Mouse (Mus musculus): ENCODE measurements around the gene Stard5. TPM values are rescaled to one million over a fixed set of nuclear protein-coding genes. Genes with fewer than 3 reads are reported as not detected.

The Stard5 gene
- polyA plus RNA-seq, 1 experiment from 2014 or later: 67.7 TPM

GRCm38 (mm10) chr7:83627369-83627768 lies 4.4 kb upstream of the Stard5 start:
- no peak overlapping the region for H3K4me2 ChIP-seq (ENCODE audit: low read depth, low read length)
- H3K36me3 ChIP-seq (ENCODE audit: control insufficient read depth, insufficient read depth, low read length): no peaks in the 10 kb centered on the region
- 69% methylated on average over 4 of the region's 4 CpGs for WGBS
- H3K4me1 ChIP-seq (ENCODE audit: control insufficient read depth, insufficient read depth, low read length): peaks cover 8% of the 10 kb centered on the region
- H3K4me3 ChIP-seq (ENCODE audit: low read length): no peak overlapping the region
- ATAC-seq: peak; percentile 32
- no peaks in the 10 kb centered on the region for H3K9me3 ChIP-seq (ENCODE audit: control insufficient read depth, low read length)
- peak overlapping the region; percentile 68 for H3K27ac ChIP-seq (ENCODE audit: low read length)
- no peaks in the 10 kb centered on the region for H3K27me3 ChIP-seq (replicated peaks; ENCODE audit: control insufficient read depth, insufficient read depth, low read length)
- no peak overlapping the region for H3K9ac ChIP-seq (ENCODE audit: low read depth, low read length)

GRCm38 (mm10) chr7:83631073-83631827 lies 509 bp upstream of the Stard5 start:
- Histone ChIP-seq H3K9me3 (ENCODE audit: control insufficient read depth, low read length) (no peaks in the 10 kb centered on the region), H3K9ac (ENCODE audit: low read depth, low read length) (peak overlapping the region; percentile 73; the same call in 1 of the 2 replicates), H3K27me3 (replicated peaks; ENCODE audit: control insufficient read depth, insufficient read depth, low read length) (no peaks in the 10 kb centered on the region), H3K4me3 (ENCODE audit: low read length) (peak overlapping the region; percentile 64), H3K4me2 (ENCODE audit: low read depth, low read length) (peak overlapping the region; percentile 65), H3K4me1 (ENCODE audit: control insufficient read depth, insufficient read depth, low read length) (peaks cover 25% of the 10 kb centered on the region), H3K36me3 (ENCODE audit: control insufficient read depth, insufficient read depth, low read length) (no peaks in the 10 kb centered on the region), H3K27ac (ENCODE audit: low read length) (peak overlapping the region; percentile 65)
- WGBS: 10% methylated on average over 11 of the region's 11 CpGs
- no peak for ATAC-seq

- Histone ChIP-seq H3K9ac (ENCODE audit: low read depth, low read length) (peak overlapping the region; percentile 83), H3K4me2 (ENCODE audit: low read depth, low read length) (peak overlapping the region; percentile 57), H3K27me3 (replicated peaks; ENCODE audit: control insufficient read depth, insufficient read depth, low read length) (no peaks in the 10 kb centered on the region), H3K27ac (ENCODE audit: low read length) (peak overlapping the region; percentile 47; the same call in 1 of the 2 replicates), H3K36me3 (ENCODE audit: control insufficient read depth, insufficient read depth, low read length) (no peaks in the 10 kb centered on the region), H3K4me3 (ENCODE audit: low read length) (peak overlapping the region; percentile 64), H3K9me3 (ENCODE audit: control insufficient read depth, low read length) (no peaks in the 10 kb centered on the region), H3K4me1 (ENCODE audit: control insufficient read depth, insufficient read depth, low read length) (peaks cover 36% of the 10 kb centered on the region)
- 30% methylated on average over 6 of the region's 6 CpGs for WGBS
- ATAC-seq: no peak
Observed at GRCm38 (mm10) chr7:83632682-83633120, 942 bp downstream of the Stard5 start.

- no peak overlapping the region for H3K4me3 ChIP-seq (ENCODE audit: low read length)
- no peak overlapping the region for H3K9ac ChIP-seq (ENCODE audit: low read depth, low read length)
- 0 out of 2 replicates have a peak overlapping the region, but pooled peaks have one; percentile 57 for H3K4me2 ChIP-seq (ENCODE audit: low read depth, low read length)
- H3K27me3 ChIP-seq (replicated peaks; ENCODE audit: control insufficient read depth, insufficient read depth, low read length): no peaks in the 10 kb centered on the region
- no peak for ATAC-seq
- H3K9me3 ChIP-seq (ENCODE audit: control insufficient read depth, low read length): no peaks in the 10 kb centered on the region
- H3K4me1 ChIP-seq (ENCODE audit: control insufficient read depth, insufficient read depth, low read length): peaks cover 41% of the 10 kb centered on the region
- no peak overlapping the region for H3K27ac ChIP-seq (ENCODE audit: low read length)
- 79% methylated on average over 6 of the region's 6 CpGs for WGBS
- H3K36me3 ChIP-seq (ENCODE audit: control insufficient read depth, insufficient read depth, low read length): no peaks in the 10 kb centered on the region
Observed at GRCm38 (mm10) chr7:83633856-83634255, 2.1 kb downstream of the Stard5 start.

DNA sequence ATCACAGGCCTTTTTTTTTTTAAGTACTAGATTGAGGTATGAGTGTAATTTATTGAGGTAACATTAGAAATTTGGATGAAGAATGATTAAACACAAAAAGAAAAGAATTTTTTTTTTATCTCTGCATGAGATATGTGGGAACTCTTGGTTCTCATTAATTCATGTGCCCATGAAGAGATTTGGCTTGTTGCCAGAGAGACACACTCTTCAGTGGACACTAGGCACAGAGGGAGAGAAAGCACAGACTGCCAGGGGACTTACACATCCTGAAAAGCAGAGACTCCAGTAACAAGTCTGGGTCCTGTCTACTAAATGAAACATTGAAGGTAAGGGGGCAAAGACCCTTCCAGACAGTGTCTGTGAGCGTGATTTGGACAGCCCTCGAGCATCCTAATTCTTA lies 4.0 kb downstream of the Stard5 start:
- Histone ChIP-seq H3K4me2 (ENCODE audit: low read depth, low read length) (no peak overlapping the region), H3K9me3 (ENCODE audit: control insufficient read depth, low read length) (no peaks in the 10 kb centered on the region), H3K4me3 (ENCODE audit: low read length) (no peak overlapping the region), H3K9ac (ENCODE audit: low read depth, low read length) (no peak overlapping the region), H3K4me1 (ENCODE audit: control insufficient read depth, insufficient read depth, low read length) (peaks cover 39% of the 10 kb centered on the region), H3K27ac (ENCODE audit: low read length) (no peak overlapping the region), H3K27me3 (replicated peaks; ENCODE audit: control insufficient read depth, insufficient read depth, low read length) (no peaks in the 10 kb centered on the region), H3K36me3 (ENCODE audit: control insufficient read depth, insufficient read depth, low read length) (no peaks in the 10 kb centered on the region; the same call in 1 of the 2 replicates)
- ATAC-seq: no peak
- 81% methylated on average over 2 of the region's 2 CpGs for WGBS

DNA sequence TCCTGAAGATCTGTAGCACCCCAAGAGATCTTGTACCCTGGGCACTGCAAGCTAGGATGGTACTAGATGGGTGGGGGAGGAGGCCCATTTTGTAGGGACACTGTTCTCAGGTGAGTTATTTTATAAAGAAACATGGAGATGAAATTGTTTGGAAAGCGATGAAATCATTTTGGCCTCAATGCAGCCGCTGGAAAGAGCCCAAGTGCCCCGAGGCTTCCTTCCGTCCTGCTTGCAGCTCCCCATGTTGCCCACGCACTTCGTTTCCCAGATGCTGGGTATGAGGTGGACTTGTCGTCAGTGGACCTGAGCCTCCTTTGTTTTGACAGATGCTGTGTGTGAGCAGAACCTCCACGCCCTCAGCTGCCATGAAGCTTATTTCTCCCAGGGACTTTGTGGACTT lies 4.7 kb downstream of the Stard5 start:
- H3K4me3 ChIP-seq (ENCODE audit: low read length): no peak overlapping the region
- H3K4me2 ChIP-seq (ENCODE audit: low read depth, low read length): no peak overlapping the region
- H3K4me1 ChIP-seq (ENCODE audit: control insufficient read depth, insufficient read depth, low read length): peaks cover 36% of the 10 kb centered on the region
- no peak overlapping the region for H3K9ac ChIP-seq (ENCODE audit: low read depth, low read length)
- H3K9me3 ChIP-seq (ENCODE audit: control insufficient read depth, low read length): no peaks in the 10 kb centered on the region
- H3K27ac ChIP-seq (ENCODE audit: low read length): no peak overlapping the region
- ATAC-seq: no peak
- WGBS: 94% methylated on average over 8 of the region's 8 CpGs
- no peaks in the 10 kb centered on the region for H3K27me3 ChIP-seq (replicated peaks; ENCODE audit: control insufficient read depth, insufficient read depth, low read length)
- H3K36me3 ChIP-seq (ENCODE audit: control insufficient read depth, insufficient read depth, low read length): peaks cover 4% of the 10 kb centered on the region

DNA sequence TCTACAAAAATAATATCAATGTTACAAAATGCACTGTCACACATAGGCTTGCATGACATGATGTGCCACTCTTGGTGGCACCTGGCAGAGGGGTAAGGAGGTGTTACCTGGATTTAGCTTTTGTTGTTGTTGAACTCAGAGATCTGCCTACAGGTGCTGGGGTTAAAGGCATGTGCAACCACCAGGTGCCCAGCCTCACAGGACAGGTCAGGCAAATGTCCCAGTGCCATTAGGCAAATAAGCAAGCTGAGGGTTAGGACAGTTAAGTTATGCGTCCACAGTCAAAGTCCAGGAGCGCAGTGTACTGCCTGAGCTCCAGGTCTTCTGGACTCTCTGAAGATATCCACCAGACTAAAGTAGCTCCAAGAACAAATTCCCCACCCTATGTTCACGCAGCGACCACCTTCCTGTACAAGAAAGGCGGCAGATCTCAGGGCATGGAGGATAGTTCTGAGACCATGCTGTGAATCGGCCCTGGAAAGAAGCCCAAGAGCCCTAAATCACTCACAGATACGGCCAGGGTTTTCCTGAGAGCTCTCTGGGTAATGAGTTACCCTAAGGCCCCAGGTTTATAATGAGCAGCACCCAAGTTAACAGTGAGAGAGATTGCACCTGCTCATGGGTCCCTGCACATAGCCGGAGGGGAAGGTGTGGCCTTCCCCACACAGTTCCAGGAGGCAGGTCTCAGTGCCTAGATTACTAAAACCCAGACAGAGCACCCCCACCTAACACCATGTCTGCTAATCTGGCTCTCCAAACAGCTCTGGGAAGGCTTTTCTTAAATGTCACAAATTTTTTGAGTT lies 6.2 kb downstream of the Stard5 start:
- Histone ChIP-seq H3K36me3 (ENCODE audit: control insufficient read depth, insufficient read depth, low read length) (peaks cover 4% of the 10 kb centered on the region), H3K9me3 (ENCODE audit: control insufficient read depth, low read length) (no peaks in the 10 kb centered on the region), H3K4me1 (ENCODE audit: control insufficient read depth, insufficient read depth, low read length) (peaks cover 30% of the 10 kb centered on the region), H3K9ac (ENCODE audit: low read depth, low read length) (no peak overlapping the region), H3K27me3 (replicated peaks; ENCODE audit: control insufficient read depth, insufficient read depth, low read length) (no peaks in the 10 kb centered on the region), H3K4me2 (ENCODE audit: low read depth, low read length) (no peak overlapping the region), H3K4me3 (ENCODE audit: low read length) (no peak overlapping the region), H3K27ac (ENCODE audit: low read length) (peak overlapping the region; percentile 73)
- 60% methylated on average over 8 of the region's 8 CpGs for WGBS
- peak; percentile 93 for ATAC-seq

- Histone ChIP-seq H3K27ac (ENCODE audit: low read length) (no peak overlapping the region), H3K4me2 (ENCODE audit: low read depth, low read length) (no peak overlapping the region), H3K4me3 (ENCODE audit: low read length) (no peak overlapping the region), H3K36me3 (ENCODE audit: control insufficient read depth, insufficient read depth, low read length) (peaks cover 11% of the 10 kb centered on the region), H3K4me1 (ENCODE audit: control insufficient read depth, insufficient read depth, low read length) (peaks cover 24% of the 10 kb centered on the region), H3K9ac (ENCODE audit: low read depth, low read length) (no peak overlapping the region), H3K27me3 (replicated peaks; ENCODE audit: control insufficient read depth, insufficient read depth, low read length) (no peaks in the 10 kb centered on the region), H3K9me3 (ENCODE audit: control insufficient read depth, low read length) (no peaks in the 10 kb centered on the region)
- 72% methylated on average over 3 of the region's 3 CpGs for WGBS
- ATAC-seq: no peak
Observed at GRCm38 (mm10) chr7:83639084-83639483, 7.3 kb downstream of the Stard5 start.

- H3K27me3 ChIP-seq (replicated peaks; ENCODE audit: control insufficient read depth, insufficient read depth, low read length): no peaks in the 10 kb centered on the region
- H3K9me3 ChIP-seq (ENCODE audit: control insufficient read depth, low read length): no peaks in the 10 kb centered on the region
- H3K27ac ChIP-seq (ENCODE audit: low read length): no peak overlapping the region
- 86% methylated on average over 5 of the region's 5 CpGs for WGBS
- ATAC-seq: no peak
- no peak overlapping the region for H3K4me3 ChIP-seq (ENCODE audit: low read length)
- H3K4me2 ChIP-seq (ENCODE audit: low read depth, low read length): no peak overlapping the region
- H3K9ac ChIP-seq (ENCODE audit: low read depth, low read length): no peak overlapping the region
- H3K36me3 ChIP-seq (ENCODE audit: control insufficient read depth, insufficient read depth, low read length): peaks cover 14% of the 10 kb centered on the region
- H3K4me1 ChIP-seq (ENCODE audit: control insufficient read depth, insufficient read depth, low read length): peaks cover 21% of the 10 kb centered on the region
Observed at GRCm38 (mm10) chr7:83640581-83640980, 8.8 kb downstream of the Stard5 start.

All from intestine, embryonic 16.5 days (tissue).